Mouse (Mus musculus): Measurements from ENCODE around the gene Chfr. TPM values are rescaled to one million over a fixed set of nuclear protein-coding genes. Genes with fewer than 3 reads are reported as not detected.

The Chfr gene
- polyA plus RNA-seq, 1 experiment from 2014 or later, result 32.6 TPM

DNA sequence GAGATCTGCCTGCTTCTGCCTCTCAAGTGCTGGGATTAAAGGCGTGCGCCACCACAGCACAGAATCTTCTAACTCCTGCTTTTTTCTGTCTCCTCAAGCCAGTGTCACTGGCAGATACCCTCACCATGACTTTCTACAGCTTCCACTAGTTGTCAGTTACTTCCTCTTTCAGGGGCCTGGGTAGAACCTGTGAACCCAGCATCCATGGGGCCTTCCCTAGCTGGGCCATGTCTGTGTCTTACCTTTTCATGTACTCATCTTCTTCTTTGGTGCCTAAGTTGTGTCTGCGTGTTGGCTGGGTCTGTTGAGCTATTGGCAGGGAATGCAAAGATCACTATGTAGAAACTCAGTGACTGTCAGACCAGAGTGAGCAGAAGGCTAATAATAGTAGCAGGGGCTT, 2.2 kb downstream of the Chfr start:
- Histone ChIP-seq H3K27ac (no peak overlapping the region), H3K27me3 (replicated peaks) (no peaks in the 10 kb centered on the region), H3K4me3 (replicated peaks) (no peak overlapping the region), H3K9me3 (no peaks in the 10 kb centered on the region), H3K36me3 (peaks cover 4% of the 10 kb centered on the region; the same call in 1 of the 2 replicates), H3K9ac (no peak overlapping the region), H3K4me2 (no peak overlapping the region), H3K4me1 (no peaks in the 10 kb centered on the region)
- WGBS, result 95% methylated on average over 3 of the region's 3 CpGs
- ATAC-seq (ENCODE audit: insufficient read depth, low FRiP score, low read depth), result no peak

GRCm38 (mm10) chr5:110139325-110139724, 3.7 kb downstream of the Chfr start:
- H3K36me3 ChIP-seq, result peaks cover 13% of the 10 kb centered on the region
- 92% methylated on average over 3 of the region's 3 CpGs for WGBS
- H3K4me2 ChIP-seq, result no peak overlapping the region
- H3K4me3 ChIP-seq (replicated peaks), result no peak overlapping the region
- ATAC-seq (ENCODE audit: insufficient read depth, low FRiP score, low read depth), result no peak
- H3K27ac ChIP-seq, result no peak overlapping the region
- no peaks in the 10 kb centered on the region for H3K27me3 ChIP-seq (replicated peaks)
- H3K9me3 ChIP-seq, result no peaks in the 10 kb centered on the region
- no peak overlapping the region for H3K9ac ChIP-seq
- no peaks in the 10 kb centered on the region for H3K4me1 ChIP-seq

GRCm38 (mm10) chr5:110140424-110140823, 4.8 kb downstream of the Chfr start:
- no peak overlapping the region for H3K9ac ChIP-seq
- no peaks in the 10 kb centered on the region for H3K27me3 ChIP-seq (replicated peaks)
- H3K4me3 ChIP-seq (replicated peaks), result no peak overlapping the region
- no peak overlapping the region for H3K27ac ChIP-seq
- no peaks in the 10 kb centered on the region for H3K4me1 ChIP-seq
- H3K4me2 ChIP-seq, result no peak overlapping the region
- peaks cover 18% of the 10 kb centered on the region for H3K36me3 ChIP-seq
- WGBS, result 91% methylated on average over 7 of the region's 7 CpGs
- no peaks in the 10 kb centered on the region for H3K9me3 ChIP-seq
- no peak for ATAC-seq (ENCODE audit: insufficient read depth, low FRiP score, low read depth)

DNA sequence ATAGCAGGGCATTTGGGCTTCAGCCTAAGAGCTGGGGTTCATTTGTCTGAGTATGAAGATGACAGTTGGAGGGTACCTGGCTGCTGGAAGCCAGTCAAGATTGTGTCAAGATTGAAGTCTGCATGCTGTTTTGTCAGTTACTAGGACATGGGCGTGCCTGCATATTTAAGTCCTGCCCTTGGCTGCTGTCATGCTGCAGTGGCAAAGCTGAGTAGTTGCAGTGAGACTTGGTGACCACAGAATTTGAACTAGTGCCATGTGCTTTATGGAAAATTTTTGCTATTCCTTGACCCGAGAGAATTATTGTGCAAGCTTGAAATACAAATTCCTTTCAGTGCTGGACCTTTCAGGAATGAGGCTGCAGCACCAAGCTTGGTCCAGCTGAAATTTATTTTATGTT, 6.7 kb downstream of the Chfr start:
- 89% methylated on average over 2 of the region's 2 CpGs for WGBS
- H3K36me3 ChIP-seq, result peaks cover 28% of the 10 kb centered on the region

GRCm38 (mm10) chr5:110143007-110143406, 7.4 kb downstream of the Chfr start:
- WGBS, result 90% methylated on average over 5 of the region's 5 CpGs
- Histone ChIP-seq H3K9me3 (no peaks in the 10 kb centered on the region), H3K36me3 (peaks cover 28% of the 10 kb centered on the region), H3K4me1 (no peaks in the 10 kb centered on the region), H3K27me3 (replicated peaks) (no peaks in the 10 kb centered on the region), H3K4me2 (no peak overlapping the region), H3K9ac (no peak overlapping the region), H3K4me3 (replicated peaks) (no peak overlapping the region), H3K27ac (no peak overlapping the region)
- no peak for ATAC-seq (ENCODE audit: insufficient read depth, low FRiP score, low read depth)

More for the DNA sequence above, 6.7 kb downstream of the Chfr start:
- Histone ChIP-seq H3K4me2 (no peak overlapping the region), H3K4me3 (replicated peaks) (no peak overlapping the region), H3K9me3 (no peaks in the 10 kb centered on the region), H3K27me3 (replicated peaks) (no peaks in the 10 kb centered on the region), H3K4me1 (no peaks in the 10 kb centered on the region), H3K9ac (no peak overlapping the region), H3K27ac (no peak overlapping the region)
- no peak for ATAC-seq (ENCODE audit: insufficient read depth, low FRiP score, low read depth)

DNA sequence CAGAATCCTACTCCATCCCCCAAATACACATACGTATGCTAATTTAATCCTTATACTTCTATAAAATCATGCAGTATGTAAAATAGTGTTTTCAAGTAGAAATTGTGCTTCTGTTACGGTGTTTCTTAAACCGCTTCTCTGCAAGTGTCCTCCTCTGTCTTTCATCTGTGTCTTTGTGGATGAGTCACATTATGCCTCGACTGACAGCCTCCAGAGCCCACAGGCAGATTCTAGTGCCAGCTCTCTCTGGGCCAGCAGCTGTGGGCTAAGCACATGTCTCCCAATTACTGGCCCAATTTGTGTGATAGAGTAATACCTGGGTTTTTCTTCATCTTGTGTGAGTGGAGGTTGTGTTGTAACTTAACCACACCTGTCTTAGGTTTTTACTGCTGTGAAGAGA, 33.7 kb downstream of the Chfr start:
- no peak overlapping the region for H3K9ac ChIP-seq
- no peak overlapping the region for H3K4me2 ChIP-seq
- no peak for ATAC-seq (ENCODE audit: insufficient read depth, low FRiP score, low read depth)
- H3K27me3 ChIP-seq (replicated peaks), result no peaks in the 10 kb centered on the region
- no peak overlapping the region for H3K4me3 ChIP-seq (replicated peaks)
- no peak overlapping the region for H3K27ac ChIP-seq
- H3K36me3 ChIP-seq, result peaks cover 20% of the 10 kb centered on the region; the same call in 1 of the 2 replicates
- no peaks in the 10 kb centered on the region for H3K9me3 ChIP-seq
- no peaks in the 10 kb centered on the region for H3K4me1 ChIP-seq
- WGBS, result 94% methylated on average over 4 of the region's 4 CpGs

GRCm38 (mm10) chr5:110176362-110177020, 40.8 kb downstream of the Chfr start, which contains the start of gene Golga3:
Gene Golga3, plus strand, starts transcription at chr5:110176701.
- H3K4me1 ChIP-seq, result peaks cover 3% of the 10 kb centered on the region; the same call in 1 of the 2 replicates
- peak within 1 kb of the TSS; percentile 61 for H3K9ac ChIP-seq
- H3K36me3 ChIP-seq, result no peaks in the 10 kb centered on the region
- WGBS, result under 1% methylated on average over 41 of the region's 41 CpGs
- H3K4me3 ChIP-seq (replicated peaks), result peak within 1 kb of the TSS; percentile 67
- no peaks in the 10 kb centered on the region for H3K27me3 ChIP-seq (replicated peaks)
- H3K27ac ChIP-seq, result peak within 1 kb of the TSS; percentile 80
- no peaks in the 10 kb centered on the region for H3K9me3 ChIP-seq
- ATAC-seq (ENCODE audit: insufficient read depth, low FRiP score, low read depth), result peak; percentile 98
- peak within 1 kb of the TSS; percentile 67 for H3K4me2 ChIP-seq

- Histone ChIP-seq H3K9me3 (no peaks in the 10 kb centered on the region), H3K27ac (peak overlapping the region; percentile 80), H3K4me2 (peak overlapping the region; percentile 62), H3K36me3 (no peaks in the 10 kb centered on the region), H3K4me3 (replicated peaks) (peak overlapping the region; percentile 67), H3K4me1 (peaks cover 3% of the 10 kb centered on the region; the same call in 1 of the 2 replicates), H3K9ac (peak overlapping the region; percentile 61), H3K27me3 (replicated peaks) (no peaks in the 10 kb centered on the region)
- 1% methylated on average over 19 of the region's 19 CpGs for WGBS
- peak; percentile 16; the same call in 1 of the 2 replicates for ATAC-seq (ENCODE audit: insufficient read depth, low FRiP score, low read depth)
Measured at GRCm38 (mm10) chr5:110177021-110177420, 41.4 kb downstream of the Chfr start.

- Histone ChIP-seq H3K4me2 (no peak overlapping the region), H3K9me3 (no peaks in the 10 kb centered on the region), H3K4me3 (replicated peaks) (no peak overlapping the region), H3K36me3 (no peaks in the 10 kb centered on the region), H3K27me3 (replicated peaks) (no peaks in the 10 kb centered on the region), H3K27ac (no peak overlapping the region), H3K9ac (no peak overlapping the region), H3K4me1 (peaks cover 3% of the 10 kb centered on the region; the same call in 1 of the 2 replicates)
- ATAC-seq (ENCODE audit: insufficient read depth, low FRiP score, low read depth), result no peak
- 88% methylated on average over 2 of the region's 2 CpGs for WGBS
Measured at GRCm38 (mm10) chr5:110178628-110179027, 43.0 kb downstream of the Chfr start.

DNA sequence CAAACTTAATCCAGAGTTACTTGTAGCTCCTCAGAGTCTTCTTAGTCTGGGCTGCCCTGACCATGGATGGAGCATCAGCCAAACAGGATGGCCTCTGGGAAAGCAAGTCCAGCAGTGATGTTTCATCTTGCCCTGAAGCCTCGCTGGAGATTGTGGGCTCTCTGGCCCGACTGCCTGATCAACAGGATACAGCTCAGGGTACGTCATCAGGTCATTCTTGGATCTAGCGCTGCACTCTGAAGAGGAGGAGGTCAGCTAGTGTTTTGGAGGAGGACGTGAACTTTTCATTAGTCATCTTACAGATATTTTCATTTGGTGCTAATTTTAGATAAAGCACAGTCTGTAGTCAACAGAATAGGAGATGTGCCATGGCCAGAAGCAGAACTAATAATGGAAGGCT, 46.1 kb downstream of the Chfr start:
- Histone ChIP-seq H3K36me3 (peaks cover 12% of the 10 kb centered on the region), H3K4me2 (no peak overlapping the region), H3K4me1 (peaks cover 3% of the 10 kb centered on the region; the same call in 1 of the 2 replicates), H3K9me3 (no peaks in the 10 kb centered on the region), H3K27ac (no peak overlapping the region), H3K4me3 (replicated peaks) (no peak overlapping the region), H3K27me3 (replicated peaks) (no peaks in the 10 kb centered on the region), H3K9ac (no peak overlapping the region)
- 92% methylated on average over 5 of the region's 5 CpGs for WGBS
- ATAC-seq (ENCODE audit: insufficient read depth, low FRiP score, low read depth), result no peak

DNA sequence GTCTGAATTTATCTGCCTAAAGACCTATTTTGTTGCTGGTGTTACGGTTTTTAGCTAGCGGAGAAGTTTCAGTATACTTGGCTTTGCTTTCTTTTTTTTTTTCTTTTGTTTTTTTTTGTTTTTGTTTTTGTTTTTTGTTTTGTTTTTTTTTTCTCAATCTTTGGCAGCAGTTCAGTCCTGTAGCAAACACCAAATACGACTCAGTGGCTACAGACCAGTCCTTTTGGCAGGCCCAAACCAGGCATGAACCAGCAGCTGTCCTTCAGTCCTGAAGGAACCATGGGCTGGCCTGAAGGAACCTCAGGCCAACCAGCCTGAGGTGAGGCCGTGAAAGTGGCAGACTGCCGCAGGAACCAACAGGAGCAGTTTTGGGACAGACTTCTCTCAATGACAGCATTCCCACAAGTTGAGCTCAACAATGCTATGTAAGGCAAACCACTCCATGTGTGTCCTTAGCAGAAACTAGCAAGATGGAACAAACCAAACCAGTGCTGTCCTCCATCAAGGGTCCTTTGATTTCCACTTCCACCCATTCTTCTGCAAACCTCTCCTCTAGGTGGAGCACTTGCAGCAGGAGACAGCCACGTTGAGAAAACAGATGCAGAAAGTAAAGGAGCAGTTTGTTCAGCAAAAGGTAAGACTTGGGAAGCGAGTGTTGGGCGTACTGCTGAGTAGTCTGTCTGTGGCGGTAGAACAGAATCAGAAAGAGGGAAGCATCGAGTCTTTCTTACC, 67.7 kb downstream of the Chfr start:
- ATAC-seq (ENCODE audit: insufficient read depth, low FRiP score, low read depth), result no peak
- Histone ChIP-seq H3K9ac (no peak overlapping the region), H3K4me1 (no peaks in the 10 kb centered on the region), H3K36me3 (peaks cover 50% of the 10 kb centered on the region), H3K27me3 (replicated peaks) (no peaks in the 10 kb centered on the region), H3K9me3 (no peaks in the 10 kb centered on the region), H3K4me2 (no peak overlapping the region), H3K27ac (no peak overlapping the region), H3K4me3 (replicated peaks) (no peak overlapping the region)
- 85% methylated on average over 10 of the region's 10 CpGs for WGBS

GRCm38 (mm10) chr5:110204777-110205176, 69.1 kb downstream of the Chfr start:
- Histone ChIP-seq H3K9me3 (no peaks in the 10 kb centered on the region), H3K4me1 (no peaks in the 10 kb centered on the region), H3K27ac (no peak overlapping the region), H3K36me3 (peaks cover 62% of the 10 kb centered on the region), H3K9ac (no peak overlapping the region), H3K4me3 (replicated peaks) (no peak overlapping the region), H3K27me3 (replicated peaks) (no peaks in the 10 kb centered on the region), H3K4me2 (no peak overlapping the region)
- WGBS, result 78% methylated on average over 6 of the region's 6 CpGs
- no peak for ATAC-seq (ENCODE audit: insufficient read depth, low FRiP score, low read depth)
